8 mouse cellular contexts compared by ENCODE assay signal in genomic region chr7:105554212-105554942, GRCm38 (mm10). TPM values are rescaled to one million over a fixed set of nuclear protein-coding genes. Genes with fewer than 3 reads are reported as not detected.
DNase-seq lines count a peak whose midpoint lies in the region; ATAC-seq and TF ChIP-seq lines count a peak whose summit lies in the region.

TSS of gene Smpd1 (plus strand) at chr7:105554360.

- H3K27me3 ChIP-seq in heart, embryonic 11.5 days (ENCODE audit: control insufficient read depth, insufficient read depth, low read length): no peaks in the 10 kb centered on the region
- H3K27me3 ChIP-seq in kidney, postnatal 0 days (ENCODE audit: insufficient read depth, low read length): no peaks in the 10 kb centered on the region
- no peaks in the 10 kb centered on the region for H3K27me3 ChIP-seq in liver, embryonic 11.5 days (replicated peaks; ENCODE audit: control insufficient read depth, insufficient read depth, low read length)
- H3K27me3 ChIP-seq in stomach, embryonic 14.5 days (ENCODE audit: control insufficient read depth, insufficient read depth, low read length): no peaks in the 10 kb centered on the region

- H3K9me3 ChIP-seq in heart, embryonic 11.5 days (replicated peaks; ENCODE audit: control insufficient read depth, low read length): no peaks in the 10 kb centered on the region
- H3K9me3 ChIP-seq in kidney, postnatal 0 days (replicated peaks; ENCODE audit: low read length): no peaks in the 10 kb centered on the region
- no peaks in the 10 kb centered on the region for H3K9me3 ChIP-seq in liver, embryonic 11.5 days (ENCODE audit: control insufficient read depth, low read length)
- H3K9me3 ChIP-seq in stomach, embryonic 14.5 days (ENCODE audit: control insufficient read depth, low read depth, low read length): no peaks in the 10 kb centered on the region

- TF ChIP-seq CTCF in kidney, postnatal 0 days (IDR thresholded peaks at IDR 0.05; ENCODE audit: low read depth): no peak

- WGBS in heart, embryonic 11.5 days (ENCODE audit: insufficient replicate concordance): 3% methylated on average over 25 of the region's 26 CpGs
- WGBS in kidney, postnatal 0 days: 2% methylated on average over 26 of the region's 26 CpGs
- WGBS in liver, embryonic 11.5 days: 5% methylated on average over 26 of the region's 26 CpGs
- 5% methylated on average over 26 of the region's 26 CpGs for whole genome bisulfite sequencing in stomach, embryonic 14.5 days

- DNase-seq in B cell, adult 2 months: peak; percentile 89 to 90
- DNase-seq in brain, adult 2 months (ENCODE audit: low read depth, low spot score): peak; percentile 99
- peak; percentile 97 for DNase-seq in kidney, postnatal 0 days (ENCODE audit: low spot score)
- peak; percentile 84 for DNase-seq in liver, embryonic 11.5 days (ENCODE audit: low spot score)
- peak; percentile 86 for DNase-seq in naive thymus-derived CD4-positive, alpha-beta T cell, adult 2 months (ENCODE audit: low read depth)

- peak; percentile 97 for ATAC-seq in erythroblast, adult 5-6 weeks (replicated peaks; ENCODE audit: low FRiP score, poor library complexity, severe bottlenecking)
- peak; percentile 94 for ATAC-seq in heart, embryonic 11.5 days (replicated peaks; ENCODE audit: insufficient number of reproducible peaks, low FRiP score, low TSS enrichment)
- ATAC-seq in kidney, postnatal 0 days (replicated peaks; ENCODE audit: low FRiP score, low read depth): peak; percentile 95
- ATAC-seq in liver, embryonic 11.5 days (replicated peaks; ENCODE audit: low FRiP score): peak; percentile 97
- peak; percentile 91 for ATAC-seq in stomach, embryonic 14.5 days (ENCODE audit: insufficient number of reproducible peaks, insufficient read depth, low FRiP score, low read depth)

- peaks cover 7% of the 10 kb centered on the region for H3K36me3 ChIP-seq in heart, embryonic 11.5 days (ENCODE audit: control insufficient read depth, insufficient read depth, low read length)
- H3K36me3 ChIP-seq in kidney, postnatal 0 days (ENCODE audit: insufficient read depth, low read length): no peaks in the 10 kb centered on the region
- H3K36me3 ChIP-seq in liver, embryonic 11.5 days (ENCODE audit: control insufficient read depth, insufficient read depth, low read length): peaks cover 6% of the 10 kb centered on the region; the same call in 1 of the 2 replicates
- peaks cover 4% of the 10 kb centered on the region for H3K36me3 ChIP-seq in stomach, embryonic 14.5 days (ENCODE audit: control insufficient read depth, insufficient read depth, low read length)

- peak within 1 kb of the TSS; percentile 73 for H3K27ac ChIP-seq in heart, embryonic 11.5 days (ENCODE audit: low read depth, low read length)
- peak within 1 kb of the TSS; percentile 77; the same call in 1 of the 2 replicates for H3K27ac ChIP-seq in kidney, postnatal 0 days
- no peak within 1 kb of the TSS; the same call in 1 of the 2 replicates for H3K27ac ChIP-seq in liver, embryonic 11.5 days (ENCODE audit: low read depth, low read length)
- 0 out of 2 replicates have a peak within 1 kb of the TSS, but pooled peaks have one; percentile 30 for H3K27ac ChIP-seq in stomach, embryonic 14.5 days (ENCODE audit: low read length)

- peak within 1 kb of the TSS; percentile 71 for H3K4me3 ChIP-seq in heart, embryonic 11.5 days (ENCODE audit: low read depth, low read length)
- H3K4me3 ChIP-seq in kidney, postnatal 0 days (replicated peaks; ENCODE audit: low read depth, low read length): peak within 1 kb of the TSS; percentile 70
- H3K4me3 ChIP-seq in liver, embryonic 11.5 days (ENCODE audit: low read depth, low read length): peak within 1 kb of the TSS; percentile 70
- peak within 1 kb of the TSS; percentile 68 for H3K4me3 ChIP-seq in stomach, embryonic 14.5 days (ENCODE audit: low read depth, low read length)

- H3K4me2 ChIP-seq in heart, embryonic 11.5 days: peak within 1 kb of the TSS; percentile 68
- H3K4me2 ChIP-seq in kidney, postnatal 0 days (ENCODE audit: low read length): peak within 1 kb of the TSS; percentile 90
- H3K4me2 ChIP-seq in liver, embryonic 11.5 days: peak within 1 kb of the TSS; percentile 78
- peak within 1 kb of the TSS; percentile 62 for H3K4me2 ChIP-seq in stomach, embryonic 14.5 days (replicated peaks; ENCODE audit: low read depth, low read length)

- H3K4me1 ChIP-seq in heart, embryonic 11.5 days (ENCODE audit: control insufficient read depth, insufficient read depth, low read length): peaks cover 11% of the 10 kb centered on the region
- no peaks in the 10 kb centered on the region for H3K4me1 ChIP-seq in kidney, postnatal 0 days (replicated peaks; ENCODE audit: insufficient read depth, low read length)
- peaks cover 13% of the 10 kb centered on the region for H3K4me1 ChIP-seq in liver, embryonic 11.5 days (replicated peaks; ENCODE audit: control insufficient read depth, insufficient read depth, low read length)
- H3K4me1 ChIP-seq in stomach, embryonic 14.5 days (ENCODE audit: control insufficient read depth, insufficient read depth, low read length): 0 out of 2 replicates have a peak, but pooled peaks cover 3% of the 10 kb centered on the region

- H3K9ac ChIP-seq in heart, embryonic 11.5 days (ENCODE audit: low read depth, low read length): peak within 1 kb of the TSS; percentile 77
- H3K9ac ChIP-seq in kidney, postnatal 0 days (ENCODE audit: low read depth, low read length): peak within 1 kb of the TSS; percentile 75
- H3K9ac ChIP-seq in liver, embryonic 11.5 days (ENCODE audit: low read depth, low read length): peak within 1 kb of the TSS; percentile 75
- H3K9ac ChIP-seq in stomach, embryonic 14.5 days (replicated peaks; ENCODE audit: low read depth, low read length): peak within 1 kb of the TSS; percentile 50

RNA-seq across cellular contexts. Expression of gene Smpd1, which starts in this region (rescaled TPM):
- total RNA-seq in erythroblast, adult 5-6 weeks (2015; ENCODE audit: low replicate concordance): 8.6 and 11.7 TPM in 2 replicates
- 2.0 and 4.4 TPM in 2 replicates for total RNA-seq in erythroblast, adult 5-6 weeks (2017; ENCODE audit: low replicate concordance)
- polyA plus RNA-seq in heart, embryonic 11.5 days (2014; fragmentation: Nextera tagmentation; extraction: Ambion mirVana): 53.8 and 62.2 TPM in 2 replicates
- 60.5 and 60.7 TPM in 2 replicates for polyA plus RNA-seq in kidney, postnatal 0 days (2015; fragmentation: Nextera tagmentation; extraction: Ambion mirVana)
- polyA plus RNA-seq in liver, embryonic 11.5 days (2014; fragmentation: Nextera tagmentation; extraction: Ambion mirVana): 33.6 and 40.8 TPM in 2 replicates
- polyA plus RNA-seq in stomach, embryonic 14.5 days (2014; fragmentation: Nextera tagmentation; extraction: Ambion mirVana): 40.4 and 40.6 TPM in 2 replicates
